Mouse (Mus musculus) cortical plate, adult 2 months (tissue): ENCODE results near the gene Plekha8. TPM values are rescaled to one million over a fixed set of nuclear protein-coding genes. Genes with fewer than 3 reads are reported as not detected.

Experiments used
- H3K27ac ChIP-seq: fragments of 200-500 bp; 2 replicates; pipeline ENCODE4 v1.5.1; 2012; ENCODE audit warnings: low read length, control low read depth, inconsistent platforms; ENCODE audit not compliant: insufficient read depth
- H3K4me1 ChIP-seq: fragments of 200-500 bp; 2 replicates; pipeline ENCODE4 v1.6.1; 2011; ENCODE audit warnings: low read length; ENCODE audit not compliant: control insufficient read depth, insufficient read depth
- H3K4me3 ChIP-seq: fragments of 200-500 bp; 2 replicates; pipeline ENCODE4 v1.5.1; 2011; ENCODE audit warnings: mild to moderate bottlenecking, low read length, control low read depth; ENCODE audit not compliant: insufficient read depth
- CTCF ChIP-seq: fragments of 200-500 bp; IDR thresholded peaks from 2 replicates; pipeline ENCODE4 v1.5.1; 2011; ENCODE audit warnings: mild to moderate bottlenecking, control low read depth, low read length; ENCODE audit not compliant: insufficient read depth; ENCODE audit errors: extremely low read depth
- POLR2A ChIP-seq: fragments of 200-500 bp; IDR thresholded peaks from 2 replicates; pipeline ENCODE4 v1.6.1; 2011; ENCODE audit warnings: mild to moderate bottlenecking, low read length, control low read depth; ENCODE audit not compliant: insufficient read depth; ENCODE audit errors: extremely low read depth
- polyA plus RNA-seq: library from polyadenylated mRNA; depleted of rRNA; stranded (reverse); fragments of >200 nt; gene quantifications from 2 replicates; pipeline ENCODE4 v1.2.3, GENCODE M21; 2012; rRNA removed

The Plekha8 gene
- polyA plus RNA-seq, 1 experiment, result 7.8 TPM

DNA sequence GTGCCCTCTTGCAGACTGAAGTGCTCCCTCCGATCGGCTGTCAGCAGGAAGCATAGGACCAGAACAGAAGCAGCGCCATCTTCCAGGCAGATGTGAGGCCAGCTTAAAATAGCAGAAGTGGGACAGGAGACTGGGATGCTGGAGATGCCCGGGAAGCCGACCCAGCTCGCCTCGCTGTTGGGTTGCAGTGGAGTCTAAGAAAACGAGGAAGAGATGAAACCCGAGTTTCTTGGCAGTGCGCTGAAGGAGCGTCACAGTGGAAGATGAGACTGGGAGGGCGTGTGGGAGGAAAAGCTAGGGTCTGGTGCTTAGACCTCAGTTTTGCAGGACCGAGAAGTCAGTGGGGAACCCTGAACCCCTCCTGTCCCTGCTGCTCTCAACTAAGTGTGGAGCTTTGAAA, 95.9 kb downstream of the Plekha8 start:
- no peaks in the 10 kb centered on the region for H3K4me1 ChIP-seq
- no peak overlapping the region for H3K27ac ChIP-seq
- TF ChIP-seq POLR2A (no peak), CTCF (no peak)
- H3K4me3 ChIP-seq, result no peak overlapping the region

DNA sequence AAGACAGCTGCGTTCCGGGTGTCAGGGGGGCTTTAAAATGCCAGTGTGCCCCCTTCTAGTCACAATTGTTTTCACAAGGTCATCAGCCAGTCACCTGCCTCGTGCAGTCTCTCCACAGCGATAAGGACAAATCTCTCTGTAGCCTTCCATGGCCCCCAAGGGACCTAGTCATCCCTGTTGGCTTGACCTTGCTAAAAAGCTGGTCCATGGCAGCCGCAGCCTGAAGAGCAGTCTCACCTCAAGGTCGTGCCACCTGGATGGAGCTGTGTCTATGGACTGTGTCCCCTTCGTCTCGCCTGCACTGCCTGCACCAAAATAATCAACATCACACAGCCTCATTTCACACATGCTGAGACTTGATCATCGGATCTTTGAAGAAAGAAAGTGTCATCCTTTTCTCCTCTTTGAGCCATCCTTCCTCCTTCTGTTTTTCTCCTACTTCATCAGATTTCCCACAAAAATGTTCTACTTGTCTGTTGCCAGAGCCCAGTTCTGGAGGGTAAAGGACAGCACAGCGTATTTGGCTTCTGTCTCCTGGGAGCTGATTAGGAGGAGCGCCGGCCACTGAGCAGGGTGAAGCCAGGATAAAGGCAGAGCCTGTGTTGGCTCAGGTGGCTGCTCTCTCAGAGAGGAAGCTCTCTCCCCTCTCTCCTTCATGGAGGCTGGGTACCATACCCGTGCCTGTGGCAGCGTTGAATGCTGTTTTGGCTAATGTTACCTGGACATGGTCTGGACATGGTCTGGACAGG, 96.6 kb downstream of the Plekha8 start:
- TF ChIP-seq CTCF (no peak), POLR2A (no peak)
- Histone ChIP-seq H3K4me3 (no peak overlapping the region), H3K4me1 (no peaks in the 10 kb centered on the region), H3K27ac (no peak overlapping the region)

DNA sequence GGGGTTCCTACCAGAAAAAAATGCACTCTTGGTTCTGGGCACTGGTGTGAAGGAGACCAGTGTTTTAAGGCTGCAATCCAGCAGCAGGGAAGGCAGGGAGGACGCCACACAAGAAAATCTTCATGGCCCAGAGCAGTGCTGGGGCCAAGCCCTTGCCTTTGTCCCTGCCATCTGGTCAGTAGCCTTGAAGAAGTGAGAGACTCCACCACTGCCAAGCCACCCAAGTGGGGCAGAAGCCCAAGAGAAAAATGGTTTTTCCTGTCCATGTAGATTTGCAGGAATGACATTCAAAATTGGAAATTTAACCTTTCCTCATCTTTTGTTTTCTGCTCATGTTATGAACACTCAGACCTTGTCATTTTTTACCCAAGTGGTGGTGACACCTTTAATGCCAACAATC, 97.3 kb downstream of the Plekha8 start:
- TF ChIP-seq CTCF, result no peak
- no peak for TF ChIP-seq POLR2A

DNA sequence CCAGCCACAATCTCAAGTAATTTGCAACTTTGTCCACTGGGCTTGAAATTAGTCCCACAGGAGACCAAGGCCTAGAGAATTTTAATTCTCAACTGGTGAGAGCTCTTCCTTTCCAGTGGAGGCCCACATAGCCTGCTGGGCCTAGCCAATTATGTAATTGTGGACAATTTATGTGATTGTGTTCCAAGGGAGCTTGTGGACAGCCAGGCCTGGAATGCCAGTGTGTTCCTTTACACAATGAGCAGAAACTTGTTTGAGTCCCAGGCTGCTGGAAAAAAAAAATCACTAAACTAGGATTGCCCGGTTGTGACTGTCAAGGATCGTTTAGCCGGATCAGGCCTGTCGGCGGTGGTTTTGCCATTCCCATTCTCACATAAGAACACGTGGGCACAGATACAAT, 98.4 kb downstream of the Plekha8 start:
- no peak for TF ChIP-seq POLR2A
- TF ChIP-seq CTCF, result no peak
- Histone ChIP-seq H3K4me1 (no peaks in the 10 kb centered on the region), H3K4me3 (no peak overlapping the region), H3K27ac (no peak overlapping the region)

More for the DNA sequence above, 97.3 kb downstream of the Plekha8 start:
- Histone ChIP-seq H3K4me3 (no peak overlapping the region), H3K4me1 (no peaks in the 10 kb centered on the region), H3K27ac (no peak overlapping the region)

Other genes starting within 250 kb of the Plekha8 start
- 46.6 and 72.7 TPM in 2 replicates for gene Wipf3, start 165.5 kb upstream of the Plekha8 start, polyA plus RNA-seq
- 102 and 115 TPM in 2 replicates for gene Scrn1, start 28.6 kb upstream of the Plekha8 start, polyA plus RNA-seq
- gene Fkbp14, start 2.2 kb downstream of the Plekha8 start, polyA plus RNA-seq, result 11.3 and 11.4 TPM in 2 replicates
- gene Mturn, start 86.5 kb downstream of the Plekha8 start, polyA plus RNA-seq, result 51.3 and 57.0 TPM in 2 replicates
- 6.6 and 8.1 TPM in 2 replicates for gene Znrf2, start 221.8 kb downstream of the Plekha8 start, polyA plus RNA-seq